Mouse (Mus musculus) hindbrain, embryonic 12.5 days (tissue): Measurements from ENCODE around the gene St3gal4. TPM values are rescaled to one million over a fixed set of nuclear protein-coding genes. Genes with fewer than 3 reads are reported as not detected.

Experiments used
- ATAC-seq: fragments of 200-750 bp; cut with Nextera tagmentation; 2 replicates; pipeline ENCODE4 v1.8.0; 2017; ENCODE audit warnings: moderate TSS enrichment; ENCODE audit not compliant: low FRiP score
- H3K27ac ChIP-seq: fragments of 300-500 bp; sonication (generic); 2 replicates; pipeline ENCODE4 v1.5.1; 2016; ENCODE audit warnings: mild to moderate bottlenecking
- H3K27me3 ChIP-seq: fragments of 300-500 bp; sonication (generic); 2 replicates; pipeline ENCODE4 v1.6.1; 2016; ENCODE audit warnings: mild to moderate bottlenecking
- H3K36me3 ChIP-seq: fragments of 300-500 bp; sonication (generic); 2 replicates; pipeline ENCODE4 v1.6.1; 2016; ENCODE audit warnings: mild to moderate bottlenecking
- H3K4me1 ChIP-seq: fragments of 300-500 bp; sonication (generic); 2 replicates; pipeline ENCODE4 v1.6.1; 2016
- H3K4me2 ChIP-seq: fragments of 300-500 bp; sonication (generic); replicated peaks from 2 replicates; pipeline ENCODE4 v1.6.1; 2016; ENCODE audit warnings: mild to moderate bottlenecking
- H3K4me3 ChIP-seq: fragments of 300-500 bp; sonication (generic); 2 replicates; pipeline ENCODE4 v1.5.1; 2016; ENCODE audit warnings: mild to moderate bottlenecking
- H3K9ac ChIP-seq: fragments of 300-500 bp; sonication (generic); 2 replicates; pipeline ENCODE4 v1.6.1; 2016; ENCODE audit warnings: mild to moderate bottlenecking, moderate library complexity
- H3K9me3 ChIP-seq: fragments of 300-500 bp; sonication (generic); replicated peaks from 2 replicates; pipeline ENCODE4 v1.6.1; 2016; ENCODE audit warnings: mild to moderate bottlenecking
- WGBS: fragments of 180-500 bp; shearing (Covaris S2); methylation state at CpG from one replicate; pipeline ENCODE4 v1.1.7; 2016; 5-methylcytosine and 5-hydroxymethylcytosine counted together
- polyA plus RNA-seq: library from polyadenylated mRNA; unstranded; fragments of >200 nt; fragmentation: Nextera tagmentation; extraction: Ambion mirVana; gene quantifications from 2 replicates; pipeline ENCODE4 v1.2.1, GENCODE M21; 2016

Gene St3gal4
- polyA plus RNA-seq, 1 experiment from 2014 or later = 15.6 TPM

- no peak for ATAC-seq
- Histone ChIP-seq H3K9ac (no peak overlapping the region), H3K36me3 (no peaks in the 10 kb centered on the region), H3K9me3 (no peaks in the 10 kb centered on the region), H3K4me1 (peaks cover 35% of the 10 kb centered on the region), H3K4me2 (peak overlapping the region; percentile 27), H3K27me3 (peaks cover 3% of the 10 kb centered on the region; the same call in 1 of the 2 replicates), H3K27ac (0 out of 2 replicates have a peak overlapping the region, but pooled peaks have one; percentile 32), H3K4me3 (no peak overlapping the region)
- WGBS = 20% methylated on average over 19 of the region's 19 CpGs
Measured at GRCm38 (mm10) chr9:35111941-35112595, 7.0 kb downstream of the St3gal4 start.

GRCm38 (mm10) chr9:35111446-35111845 lies 7.6 kb downstream of the St3gal4 start:
- Histone ChIP-seq H3K9ac (no peak overlapping the region), H3K4me2 (peak overlapping the region; percentile 27), H3K9me3 (no peaks in the 10 kb centered on the region), H3K27ac (0 out of 2 replicates have a peak overlapping the region, but pooled peaks have one; percentile 32), H3K27me3 (peaks cover 3% of the 10 kb centered on the region; the same call in 1 of the 2 replicates), H3K4me1 (peaks cover 35% of the 10 kb centered on the region), H3K4me3 (no peak overlapping the region), H3K36me3 (no peaks in the 10 kb centered on the region)
- WGBS = 78% methylated on average over 7 of the region's 7 CpGs
- ATAC-seq = no peak

- no peak for ATAC-seq
- Histone ChIP-seq H3K27me3 (no peaks in the 10 kb centered on the region), H3K27ac (no peak overlapping the region), H3K4me2 (no peak overlapping the region), H3K4me3 (no peak overlapping the region), H3K9me3 (no peaks in the 10 kb centered on the region), H3K4me1 (peaks cover 27% of the 10 kb centered on the region), H3K9ac (no peak overlapping the region), H3K36me3 (no peaks in the 10 kb centered on the region)
- 77% methylated on average over 4 of the region's 4 CpGs for WGBS
Measured at GRCm38 (mm10) chr9:35110567-35110966, 8.5 kb downstream of the St3gal4 start.

- Histone ChIP-seq H3K4me3 (no peak overlapping the region), H3K4me2 (no peak overlapping the region), H3K27me3 (no peaks in the 10 kb centered on the region), H3K4me1 (peaks cover 22% of the 10 kb centered on the region), H3K9ac (no peak overlapping the region), H3K9me3 (no peaks in the 10 kb centered on the region), H3K27ac (no peak overlapping the region), H3K36me3 (no peaks in the 10 kb centered on the region)
- no peak for ATAC-seq
- WGBS = 90% methylated on average over 5 of the region's 5 CpGs
Measured at GRCm38 (mm10) chr9:35110051-35110450, 9.0 kb downstream of the St3gal4 start.

- no peak overlapping the region for H3K4me2 ChIP-seq
- peaks cover 19% of the 10 kb centered on the region for H3K4me1 ChIP-seq
- no peaks in the 10 kb centered on the region for H3K9me3 ChIP-seq
- 53% methylated on average over 5 of the region's 5 CpGs for WGBS
- H3K9ac ChIP-seq = no peak overlapping the region
- no peak for ATAC-seq
- H3K27ac ChIP-seq = peak overlapping the region; percentile 49; the same call in 1 of the 2 replicates
- no peaks in the 10 kb centered on the region for H3K36me3 ChIP-seq
- H3K4me3 ChIP-seq = no peak overlapping the region
- H3K27me3 ChIP-seq = no peaks in the 10 kb centered on the region
Measured at GRCm38 (mm10) chr9:35108916-35109315, 10.2 kb downstream of the St3gal4 start.

- 86% methylated on average over 3 of the region's 3 CpGs for WGBS
- Histone ChIP-seq H3K9ac (no peak overlapping the region), H3K27me3 (no peaks in the 10 kb centered on the region), H3K27ac (no peak overlapping the region), H3K4me1 (peaks cover 19% of the 10 kb centered on the region), H3K4me2 (no peak overlapping the region), H3K4me3 (no peak overlapping the region), H3K36me3 (no peaks in the 10 kb centered on the region), H3K9me3 (no peaks in the 10 kb centered on the region)
- ATAC-seq = no peak
Measured at GRCm38 (mm10) chr9:35108066-35108465, 11.0 kb downstream of the St3gal4 start.

GRCm38 (mm10) chr9:35107396-35107795 lies 11.7 kb downstream of the St3gal4 start:
- no peaks in the 10 kb centered on the region for H3K27me3 ChIP-seq
- no peak for ATAC-seq
- 93% methylated on average over 5 of the region's 5 CpGs for WGBS

GRCm38 (mm10) chr9:35105884-35106880 lies 12.9 kb downstream of the St3gal4 start:
- Histone ChIP-seq H3K4me2 (no peak overlapping the region), H3K9ac (no peak overlapping the region), H3K36me3 (no peaks in the 10 kb centered on the region), H3K4me1 (peaks cover 10% of the 10 kb centered on the region), H3K4me3 (no peak overlapping the region), H3K27me3 (no peaks in the 10 kb centered on the region), H3K27ac (no peak overlapping the region), H3K9me3 (no peaks in the 10 kb centered on the region)
- 71% methylated on average over 15 of the region's 15 CpGs for WGBS
- ATAC-seq = no peak

More at GRCm38 (mm10) chr9:35107396-35107795, 11.7 kb downstream of the St3gal4 start:
- H3K36me3 ChIP-seq = no peaks in the 10 kb centered on the region
- H3K4me2 ChIP-seq = no peak overlapping the region
- no peak overlapping the region for H3K9ac ChIP-seq
- peaks cover 19% of the 10 kb centered on the region for H3K4me1 ChIP-seq
- no peak overlapping the region for H3K27ac ChIP-seq
- H3K9me3 ChIP-seq = no peaks in the 10 kb centered on the region
- H3K4me3 ChIP-seq = no peak overlapping the region

- H3K9ac ChIP-seq = no peak overlapping the region
- no peaks in the 10 kb centered on the region for H3K27me3 ChIP-seq
- WGBS = 75% methylated on average over 2 of the region's 2 CpGs
- H3K4me2 ChIP-seq = no peak overlapping the region
- ATAC-seq = no peak
- no peak overlapping the region for H3K27ac ChIP-seq
- no peak overlapping the region for H3K4me3 ChIP-seq
- H3K9me3 ChIP-seq = no peaks in the 10 kb centered on the region
- no peaks in the 10 kb centered on the region for H3K36me3 ChIP-seq
- peaks cover 10% of the 10 kb centered on the region for H3K4me1 ChIP-seq
Measured at GRCm38 (mm10) chr9:35105438-35105837, 13.6 kb downstream of the St3gal4 start.

- 84% methylated on average over 4 of the region's 4 CpGs for WGBS
- H3K4me3 ChIP-seq = no peak overlapping the region
- H3K4me2 ChIP-seq = no peak overlapping the region
- H3K36me3 ChIP-seq = no peaks in the 10 kb centered on the region
- H3K27ac ChIP-seq = no peak overlapping the region
- no peak overlapping the region for H3K9ac ChIP-seq
- H3K9me3 ChIP-seq = no peaks in the 10 kb centered on the region
- no peaks in the 10 kb centered on the region for H3K27me3 ChIP-seq
- H3K4me1 ChIP-seq = peaks cover 9% of the 10 kb centered on the region
- ATAC-seq = no peak
Measured at GRCm38 (mm10) chr9:35104711-35105110, 14.4 kb downstream of the St3gal4 start.

GRCm38 (mm10) chr9:35098762-35099161 lies 20.3 kb downstream of the St3gal4 start:
- Histone ChIP-seq H3K4me1 (no peaks in the 10 kb centered on the region), H3K27ac (no peak overlapping the region), H3K9ac (no peak overlapping the region), H3K4me3 (no peak overlapping the region), H3K9me3 (no peaks in the 10 kb centered on the region), H3K36me3 (no peaks in the 10 kb centered on the region), H3K27me3 (no peaks in the 10 kb centered on the region), H3K4me2 (no peak overlapping the region)
- no peak for ATAC-seq
- WGBS = 83% methylated on average over 4 of the region's 4 CpGs

GRCm38 (mm10) chr9:35097901-35098300 lies 21.2 kb downstream of the St3gal4 start:
- H3K27ac ChIP-seq = no peak overlapping the region
- H3K9ac ChIP-seq = no peak overlapping the region
- no peaks in the 10 kb centered on the region for H3K36me3 ChIP-seq
- H3K4me1 ChIP-seq = no peaks in the 10 kb centered on the region
- no peak overlapping the region for H3K4me2 ChIP-seq
- 93% methylated on average over 4 of the region's 4 CpGs for WGBS
- H3K27me3 ChIP-seq = no peaks in the 10 kb centered on the region
- H3K4me3 ChIP-seq = no peak overlapping the region
- no peaks in the 10 kb centered on the region for H3K9me3 ChIP-seq
- ATAC-seq = no peak
